Mouse (Mus musculus) bone marrow macrophage, adult 2 months (primary cell): ENCODE data around the gene Ice2. TPM values are rescaled to one million over a fixed set of nuclear protein-coding genes. Genes with fewer than 3 reads are reported as not detected.

ENCODE experiments used
- H3K27ac ChIP-seq: 2 replicates; pipeline ENCODE4 v1.5.1; 2012; ENCODE audit warnings: low read depth, low read length; ENCODE audit not compliant: insufficient read depth
- H3K4me1 ChIP-seq: 2 replicates; pipeline ENCODE4 v1.6.1; 2012; ENCODE audit warnings: low read length; ENCODE audit not compliant: control insufficient read depth, insufficient read depth
- H3K4me3 ChIP-seq: 2 replicates; pipeline ENCODE4 v1.5.1; 2012; ENCODE audit warnings: mild to moderate bottlenecking, low read length, moderate library complexity; ENCODE audit not compliant: insufficient read depth
- CTCF ChIP-seq: IDR thresholded peaks from 2 replicates; pipeline ENCODE4 v1.5.1; 2012; ENCODE audit warnings: low read depth, mild to moderate bottlenecking, low read length, moderate library complexity
- POLR2A ChIP-seq: IDR thresholded peaks from 2 replicates; pipeline ENCODE4 v1.6.1; 2012; ENCODE audit warnings: mild to moderate bottlenecking, low read depth, low read length, borderline replicate concordance
- polyA plus RNA-seq: library from polyadenylated mRNA; stranded (reverse); fragments of >200 nt; gene quantifications from 2 replicates; pipeline ENCODE4 v1.2.4, GENCODE M21; 2012; ENCODE audit not compliant: missing spikeins, insufficient read depth, insufficient read length

The Ice2 gene
- polyA plus RNA-seq, 1 experiment: 10.1 TPM

DNA sequence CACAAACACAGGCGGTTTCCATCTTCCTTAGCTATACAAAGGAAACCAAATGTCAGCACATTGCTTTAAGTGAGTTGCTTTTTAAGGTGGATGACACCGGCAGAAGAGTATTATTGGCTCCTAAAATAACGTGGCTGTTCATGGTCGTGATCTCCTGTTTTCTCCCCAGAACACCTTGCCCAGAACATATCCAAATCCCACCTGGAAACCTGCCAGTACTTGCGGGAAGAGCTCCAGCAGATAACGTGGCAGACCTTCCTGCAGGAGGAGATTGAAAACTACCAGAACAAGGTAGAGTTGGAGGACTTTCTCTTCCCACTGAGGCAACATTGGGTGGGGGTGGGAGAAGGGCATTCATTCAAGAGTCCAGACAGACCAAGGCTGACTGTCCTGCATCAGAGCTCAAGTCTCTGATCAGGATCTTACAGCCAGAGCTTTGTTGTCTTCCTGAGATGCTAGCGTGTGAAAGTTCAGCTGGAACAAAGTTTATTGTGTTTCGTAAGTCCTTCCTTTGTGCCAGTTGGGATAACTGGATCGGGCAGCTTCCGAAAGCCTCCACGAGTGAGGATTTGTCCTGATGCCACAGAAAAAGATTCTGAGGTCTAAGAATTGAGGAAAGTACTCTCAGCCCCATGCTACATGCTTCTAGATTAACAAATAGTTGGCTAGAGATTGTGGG is 26.5 kb upstream of the Ice2 start:
- TF ChIP-seq POLR2A: no peak
- H3K4me3 ChIP-seq: no peak overlapping the region
- H3K27ac ChIP-seq: no peak overlapping the region
- H3K4me1 ChIP-seq: no peaks in the 10 kb centered on the region

DNA sequence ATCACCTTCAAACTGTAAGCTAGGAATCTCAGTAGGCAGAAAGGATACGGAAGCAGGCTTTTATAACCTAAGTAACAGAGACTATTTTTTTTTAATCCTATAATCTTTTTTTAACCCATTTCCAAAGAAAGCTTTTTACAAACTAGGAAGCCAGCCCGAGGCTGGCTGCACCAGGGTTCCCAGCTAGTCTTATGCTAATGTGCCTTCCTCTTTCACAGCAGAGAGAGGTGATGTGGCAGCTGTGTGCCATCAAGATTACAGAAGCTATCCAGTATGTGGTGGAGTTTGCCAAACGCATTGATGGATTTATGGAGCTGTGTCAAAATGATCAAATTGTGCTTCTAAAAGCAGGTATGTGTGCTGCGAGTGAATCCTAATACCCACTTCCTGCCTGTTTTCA is 24.8 kb upstream of the Ice2 start:
- H3K4me3 ChIP-seq: no peak overlapping the region
- H3K4me1 ChIP-seq: no peaks in the 10 kb centered on the region
- TF ChIP-seq POLR2A: no peak
- no peak for TF ChIP-seq CTCF
- H3K27ac ChIP-seq: no peak overlapping the region

DNA sequence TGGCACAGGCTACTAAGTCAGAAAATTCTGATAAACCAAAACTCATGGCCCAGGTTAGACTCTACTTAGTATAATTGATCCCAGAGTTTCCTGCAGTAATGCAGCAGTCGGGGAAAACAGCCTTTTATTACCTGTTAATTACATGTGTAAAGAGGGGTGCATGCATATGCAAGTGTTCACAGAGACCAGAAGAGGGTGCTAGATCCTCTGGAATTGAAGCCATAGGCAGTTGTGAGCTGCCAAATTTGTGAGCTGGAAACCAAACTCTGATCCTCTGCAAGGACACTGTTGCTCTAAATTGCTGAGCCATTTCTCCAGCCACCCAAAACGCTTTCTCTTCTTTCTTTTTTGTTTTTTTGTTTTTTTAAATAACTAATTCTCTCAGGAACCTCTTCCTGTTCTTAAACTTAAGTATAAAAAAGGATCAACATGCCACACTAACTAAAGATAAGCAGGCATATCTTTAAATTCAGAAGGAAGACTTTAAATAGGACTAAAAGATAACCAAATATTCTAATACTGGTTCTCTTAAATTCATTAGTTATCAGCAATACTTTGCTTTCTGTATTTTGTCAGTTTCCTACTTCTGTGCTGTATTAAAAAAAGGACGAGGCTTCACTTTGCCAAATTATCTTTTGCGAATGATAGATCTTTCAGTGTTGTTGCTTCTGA is 20.6 kb upstream of the Ice2 start:
- Histone ChIP-seq H3K4me3 (no peak overlapping the region), H3K27ac (no peak overlapping the region), H3K4me1 (no peaks in the 10 kb centered on the region)
- TF ChIP-seq CTCF (no peak), POLR2A (no peak)

DNA sequence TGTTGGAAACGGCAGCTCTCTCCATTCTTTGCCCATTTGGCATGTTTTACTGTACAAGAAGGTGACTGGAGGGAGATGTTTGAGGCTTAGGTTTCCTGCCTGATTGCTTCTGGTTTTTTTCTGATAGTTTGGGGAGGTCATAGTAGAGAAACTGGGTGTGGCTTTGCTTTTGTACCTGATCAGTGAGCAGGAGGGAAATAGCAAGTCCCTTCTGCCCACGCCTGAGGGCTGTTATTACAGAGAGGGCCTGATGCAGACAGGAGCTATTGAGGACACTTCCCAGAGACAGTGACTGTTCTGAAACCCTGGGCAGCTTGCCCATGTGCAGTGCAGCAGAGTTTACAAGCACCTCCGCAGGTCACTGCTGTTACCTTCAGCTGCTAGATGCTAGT is 20.1 kb upstream of the Ice2 start:
- Histone ChIP-seq H3K27ac (no peak overlapping the region), H3K4me1 (no peaks in the 10 kb centered on the region), H3K4me3 (no peak overlapping the region)
- no peak for TF ChIP-seq POLR2A
- no peak for TF ChIP-seq CTCF

DNA sequence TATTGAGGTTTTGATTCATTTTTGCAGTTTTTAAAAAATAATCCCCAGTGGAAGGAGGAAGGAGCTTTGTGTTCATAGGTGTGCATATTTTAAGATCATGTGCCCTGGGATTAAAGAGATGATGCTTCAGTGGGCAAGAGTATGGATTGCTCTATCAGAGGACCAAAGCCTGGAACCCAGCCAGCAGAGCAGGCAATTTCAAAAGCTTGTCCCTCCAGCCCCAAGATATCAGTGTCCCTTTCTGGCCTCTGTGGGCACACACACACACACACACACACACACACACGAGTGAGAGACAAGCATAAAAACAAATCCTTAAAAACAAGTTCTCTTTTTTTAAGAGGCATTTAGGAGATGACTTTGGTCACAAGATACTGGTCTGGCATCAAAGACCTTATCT is 17.2 kb upstream of the Ice2 start:
- no peak overlapping the region for H3K4me3 ChIP-seq
- H3K27ac ChIP-seq: no peak overlapping the region
- no peaks in the 10 kb centered on the region for H3K4me1 ChIP-seq
- TF ChIP-seq POLR2A (no peak), CTCF (no peak)

DNA sequence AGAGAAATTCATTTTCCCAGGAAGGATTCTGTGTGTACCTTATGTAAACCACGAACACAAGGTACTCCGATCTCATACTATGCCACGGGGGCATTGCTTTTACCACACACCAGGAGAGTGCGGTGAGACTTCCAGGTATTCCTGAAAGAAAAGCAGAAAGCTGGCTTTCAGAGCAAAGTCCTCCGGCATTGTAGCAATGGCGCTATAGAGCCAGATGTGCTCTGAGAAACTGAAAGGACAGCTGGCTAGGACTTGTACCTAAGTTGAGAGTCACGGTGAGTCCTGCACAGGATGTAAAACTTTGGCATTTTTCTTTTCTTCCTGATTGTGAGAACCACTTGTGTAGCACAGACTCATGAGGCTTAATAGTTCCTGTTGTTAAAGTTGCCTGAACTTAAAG is 16.0 kb upstream of the Ice2 start:
- Histone ChIP-seq H3K27ac (no peak overlapping the region), H3K4me1 (no peaks in the 10 kb centered on the region), H3K4me3 (no peak overlapping the region)
- TF ChIP-seq CTCF (no peak), POLR2A (no peak)

DNA sequence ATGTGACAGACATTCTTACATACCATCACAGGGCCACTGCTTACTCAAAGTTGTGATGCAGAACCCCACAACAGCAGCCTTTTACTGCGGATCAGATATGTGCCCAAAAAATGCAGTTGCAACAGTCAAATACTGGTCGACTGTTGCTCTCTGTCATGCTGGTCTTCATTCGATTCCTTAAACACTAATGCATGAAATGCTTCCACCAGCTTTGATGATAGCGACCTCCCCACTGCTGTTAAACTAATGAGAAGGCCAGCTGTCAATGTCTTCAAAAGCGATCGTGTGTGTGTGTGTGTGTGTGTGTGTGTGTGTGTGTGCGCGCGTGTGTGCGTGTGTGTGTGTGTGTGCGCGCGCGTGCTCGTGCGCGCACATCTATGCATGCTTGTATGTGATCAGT is 13.2 kb upstream of the Ice2 start:
- TF ChIP-seq POLR2A (no peak), CTCF (no peak)
- H3K4me1 ChIP-seq: no peaks in the 10 kb centered on the region
- no peak overlapping the region for H3K27ac ChIP-seq
- H3K4me3 ChIP-seq: no peak overlapping the region

DNA sequence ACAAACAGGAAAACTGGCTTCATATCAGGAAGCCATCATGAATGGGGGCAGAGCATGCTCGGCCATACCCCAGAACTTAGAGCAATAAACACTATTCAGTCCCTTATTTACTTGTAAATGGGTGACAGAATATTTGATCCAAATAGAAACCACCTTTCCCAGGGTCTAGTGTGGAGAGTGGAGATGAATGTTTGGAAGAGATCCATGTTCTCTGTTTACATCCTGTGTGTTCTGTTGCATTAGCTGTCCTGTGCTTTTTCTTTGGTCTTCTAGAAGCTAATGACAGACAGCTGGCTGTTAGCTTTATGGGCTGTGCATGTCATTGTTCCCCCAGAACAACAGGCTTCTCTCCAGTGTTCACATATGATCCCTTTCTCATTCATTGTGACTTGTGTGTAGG is 12.8 kb upstream of the Ice2 start:
- H3K4me3 ChIP-seq: no peak overlapping the region
- TF ChIP-seq CTCF (no peak), POLR2A (no peak)
- H3K27ac ChIP-seq: no peak overlapping the region
- no peaks in the 10 kb centered on the region for H3K4me1 ChIP-seq

DNA sequence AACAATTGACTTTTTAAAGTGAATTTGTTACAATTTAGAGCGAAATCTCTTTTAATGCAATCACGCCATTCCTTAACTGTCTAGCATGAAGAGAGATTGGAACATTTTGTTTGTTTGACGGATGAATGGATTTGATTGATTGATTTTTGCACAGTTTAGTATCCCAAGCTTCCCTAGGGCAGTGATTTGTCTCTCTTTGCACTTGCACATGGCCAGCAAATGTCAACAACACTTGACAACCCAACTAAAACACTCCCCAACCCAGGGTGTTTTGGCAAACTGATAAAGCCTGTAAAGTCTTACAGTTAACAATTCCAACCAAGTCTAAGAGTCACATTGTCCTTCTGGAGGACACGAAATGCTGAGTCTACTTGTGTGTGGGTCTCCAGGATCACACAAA is 10.4 kb upstream of the Ice2 start:
- H3K4me3 ChIP-seq: no peak overlapping the region
- no peaks in the 10 kb centered on the region for H3K4me1 ChIP-seq
- no peak for TF ChIP-seq POLR2A
- TF ChIP-seq CTCF: no peak
- no peak overlapping the region for H3K27ac ChIP-seq

DNA sequence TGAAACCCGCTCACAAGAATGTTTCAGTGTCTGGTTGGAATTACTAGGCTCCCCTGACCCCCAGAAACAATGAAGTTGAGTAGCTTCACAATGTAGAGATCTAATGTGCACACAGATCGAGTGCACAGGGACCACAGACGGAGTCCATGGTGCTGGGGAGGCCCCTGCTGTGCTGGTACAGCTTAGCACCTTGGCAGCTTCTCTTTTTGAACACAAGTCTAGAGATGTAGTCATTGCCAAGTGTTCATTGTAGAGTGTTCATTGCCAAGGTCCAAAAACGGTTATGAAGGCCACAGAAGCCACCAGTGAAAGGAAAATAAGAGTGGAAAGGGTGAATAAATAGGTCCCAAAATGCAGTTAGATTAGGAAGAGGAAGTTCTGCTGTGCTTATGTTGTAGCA is 7.1 kb upstream of the Ice2 start:
- Histone ChIP-seq H3K4me3 (no peak overlapping the region), H3K4me1 (no peaks in the 10 kb centered on the region)
- TF ChIP-seq POLR2A: no peak
- no peak for TF ChIP-seq CTCF

More for the DNA sequence above, 7.1 kb upstream of the Ice2 start:
- H3K27ac ChIP-seq: no peak overlapping the region
